Mouse (Mus musculus) kidney, adult 18-20 months (tissue): ENCODE measurements around the gene Echdc2.
"Not testable (repeated sequence)": the region's sequence is repeated elsewhere in the genome, so short reads cannot be mapped to it uniquely, and the experiment has no call there.

ENCODE experiments used
- DNase-seq: peaks from one replicate; pipeline ENCODE4 v3.0.0; 2021

Gene Echdc2

DNA sequence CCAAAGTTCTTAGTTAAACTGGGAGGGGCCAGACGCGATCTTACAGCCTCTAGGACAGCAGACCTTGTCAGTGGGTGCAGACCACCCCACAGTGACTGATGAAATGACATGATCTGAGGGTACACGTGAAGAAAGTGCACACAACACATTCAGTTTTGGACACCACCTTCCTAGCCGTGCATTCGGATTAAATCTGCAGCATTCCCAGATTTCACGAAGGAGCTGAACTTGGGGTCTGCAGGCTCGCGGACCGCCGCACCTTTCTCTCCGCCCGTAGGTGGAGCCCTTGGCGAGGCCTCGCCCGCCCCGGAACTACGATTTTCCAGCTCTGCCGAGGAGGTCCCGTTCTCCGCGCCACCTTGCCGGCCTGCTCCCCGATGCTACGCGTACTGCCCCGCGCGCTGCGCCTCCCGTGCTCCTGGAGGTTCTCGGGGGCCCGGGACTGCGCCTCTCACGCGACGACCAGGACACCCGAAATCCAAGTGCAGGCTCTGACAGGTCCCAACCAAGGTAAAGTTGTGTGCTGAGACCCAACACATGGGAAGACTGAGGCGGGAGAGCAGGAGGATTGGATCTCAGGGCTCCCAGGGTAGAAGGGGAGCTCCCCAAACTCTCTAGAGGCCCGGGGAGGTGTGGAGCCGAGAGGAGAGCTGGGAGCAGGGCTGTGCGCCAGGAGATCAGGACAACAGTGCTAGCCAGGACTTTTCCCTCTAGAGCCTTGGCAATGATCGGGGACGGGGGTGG is at the start of gene Echdc2:
Gene Echdc2 (plus strand): TSS at position 286 of the 744 bp plus-strand sequence.
- peak; percentile 63 for DNase-seq

GRCm38 (mm10) chr4:108116466-108116865 is 48.8 kb upstream of the Echdc2 start:
- DNase-seq, result no peak

DNA sequence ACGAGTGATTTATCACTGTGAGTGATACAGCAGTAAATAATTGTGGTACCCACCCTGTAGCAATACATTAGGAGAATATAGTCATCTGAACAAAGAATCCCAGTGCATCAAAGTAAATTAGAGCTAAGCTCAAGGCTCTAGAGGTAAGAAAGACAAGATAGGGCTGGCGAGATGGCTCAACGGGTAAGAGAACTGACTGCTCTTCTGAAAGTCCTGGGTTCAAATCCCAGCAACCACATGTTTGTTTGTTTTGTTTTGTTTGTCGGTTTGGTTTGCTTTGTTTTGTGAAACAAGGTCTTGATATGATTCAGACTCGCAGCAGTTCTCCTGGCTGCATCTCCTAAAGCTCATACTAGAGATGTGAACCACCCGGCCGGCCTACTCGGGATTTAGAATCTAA is 47.7 kb upstream of the Echdc2 start:
- DNase-seq, result no peak

DNA sequence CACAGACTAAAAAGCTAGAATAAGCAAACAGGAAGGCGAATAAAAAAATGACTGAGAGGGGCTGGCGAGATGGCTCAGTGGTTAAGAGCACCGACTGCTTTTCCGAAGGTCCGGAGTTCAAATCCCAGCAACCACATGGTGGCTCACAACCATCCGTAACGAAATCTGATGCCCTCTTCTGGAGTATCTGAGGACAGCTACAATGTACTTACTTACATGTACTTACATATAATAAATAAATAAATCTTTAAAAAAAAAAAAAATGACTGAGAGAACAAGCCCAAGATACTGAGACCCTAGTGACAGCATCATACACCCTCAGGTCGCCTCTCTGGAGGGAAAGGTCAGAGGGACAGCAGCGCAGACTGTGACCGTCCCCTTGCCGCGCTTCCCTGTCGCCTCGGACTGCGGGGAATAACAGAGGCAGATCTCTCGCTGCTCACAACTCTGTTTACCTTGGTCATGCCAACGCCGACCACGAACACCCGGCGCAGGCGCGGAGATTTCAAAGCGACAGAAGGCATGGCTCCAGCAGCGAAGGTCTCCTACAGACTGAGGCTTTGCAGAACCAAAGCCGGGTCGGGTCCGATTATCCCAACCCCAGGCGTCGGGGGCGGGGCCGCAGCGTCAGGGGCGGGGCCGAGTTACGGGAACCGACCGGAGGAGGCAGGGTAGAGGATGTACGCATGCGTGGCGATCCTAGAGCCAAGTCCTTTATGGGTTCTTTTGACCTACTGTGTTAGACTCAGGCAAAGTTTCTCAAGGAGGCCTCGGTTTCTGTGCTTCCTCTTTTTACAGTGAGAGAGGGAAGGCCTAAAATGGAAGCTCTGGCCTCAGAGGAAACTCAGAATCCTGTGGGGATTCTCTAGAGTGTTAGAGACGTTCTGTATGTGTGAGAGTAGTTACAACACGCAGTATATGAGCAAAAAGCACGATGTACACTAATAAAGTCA is 47.0 kb upstream of the Echdc2 start:
- peak; percentile 90 for DNase-seq

DNA sequence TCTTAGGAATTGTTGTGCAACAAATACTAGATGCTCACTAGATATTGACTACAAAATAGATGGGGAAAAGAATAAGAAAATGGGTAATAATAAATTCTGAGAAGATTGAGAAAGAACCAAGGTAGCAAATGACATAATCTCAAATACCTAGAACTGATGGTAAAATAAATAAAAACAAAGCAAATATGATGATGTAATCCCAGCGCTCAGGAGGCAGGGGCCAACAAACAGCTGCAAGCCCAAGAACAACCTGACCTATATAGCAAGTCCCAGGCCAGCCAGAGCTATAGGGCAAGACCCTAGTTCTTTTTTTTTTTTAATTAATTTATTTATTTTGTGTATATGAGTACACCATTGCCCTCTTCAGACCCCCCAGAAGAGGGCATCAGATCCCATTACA is 41.1 kb upstream of the Echdc2 start:
- no peak for DNase-seq

DNA sequence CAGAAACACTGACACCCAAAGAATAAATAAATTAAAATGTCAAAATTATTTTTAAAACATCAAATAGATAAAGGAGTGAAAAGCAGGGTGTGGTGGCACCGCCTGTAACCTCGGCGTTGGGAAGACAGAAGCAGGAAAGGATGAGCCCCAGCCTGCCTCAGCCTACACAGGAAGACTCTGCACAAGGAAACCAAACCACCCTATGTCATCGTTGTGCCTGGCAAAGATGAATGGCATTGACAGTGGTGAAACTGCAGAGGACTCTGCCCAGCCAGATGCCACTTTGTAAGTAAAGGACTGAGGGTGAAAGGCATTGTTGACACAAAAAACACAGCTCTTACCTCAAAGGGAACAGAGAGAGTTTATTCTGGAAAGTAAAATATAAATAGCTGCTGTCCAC is 39.0 kb upstream of the Echdc2 start:
- no peak for DNase-seq

DNA sequence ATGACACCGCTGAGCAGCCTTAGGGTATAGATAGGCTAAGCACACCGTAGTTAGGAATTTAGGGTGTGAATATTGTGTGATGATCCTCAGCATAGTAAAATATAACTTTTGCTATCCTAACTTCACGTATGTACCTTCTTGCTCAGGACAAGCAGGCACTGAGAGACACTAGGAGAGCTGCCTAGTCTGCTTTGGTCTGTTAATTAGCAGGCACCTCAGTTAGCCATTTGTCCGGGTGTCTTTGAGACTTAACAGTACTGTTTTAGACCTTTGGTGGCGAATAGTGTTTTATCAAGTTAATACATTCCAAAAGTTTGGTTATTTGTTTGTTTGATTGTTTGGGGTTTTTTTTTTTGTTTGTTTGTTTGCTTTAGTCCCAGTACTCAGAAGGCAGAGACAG is 37.7 kb upstream of the Echdc2 start:
- no peak for DNase-seq

- no peak for DNase-seq
Measured at GRCm38 (mm10) chr4:108128339-108128738, 36.9 kb upstream of the Echdc2 start.

- DNase-seq, result no peak
Measured at GRCm38 (mm10) chr4:108130452-108130851, 34.8 kb upstream of the Echdc2 start.

GRCm38 (mm10) chr4:108136938-108137337 is 28.3 kb upstream of the Echdc2 start:
- no peak for DNase-seq

- DNase-seq, result not testable (repeated sequence)
Measured at GRCm38 (mm10) chr4:108143178-108143577, 22.1 kb upstream of the Echdc2 start.

DNA sequence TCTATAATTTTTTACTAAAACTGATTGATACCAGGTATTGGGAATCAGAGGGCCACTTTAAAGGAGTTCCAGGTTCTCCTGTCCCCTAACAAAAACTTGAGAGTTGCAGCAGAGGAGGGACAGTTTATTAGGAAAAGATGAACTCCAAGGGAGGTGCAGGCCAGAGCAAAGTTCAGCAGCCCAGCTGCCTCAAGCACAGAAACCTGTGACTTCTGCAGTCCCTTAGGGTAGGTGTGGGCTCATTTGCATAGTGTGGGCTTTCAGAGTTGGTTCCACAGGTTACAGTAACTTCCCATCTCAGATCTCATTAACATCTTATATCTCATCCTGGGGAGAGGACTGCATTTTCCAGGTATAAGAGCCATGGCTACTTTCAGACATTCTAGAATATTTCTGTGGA is 21.5 kb upstream of the Echdc2 start:
- peak; percentile 50 for DNase-seq

DNA sequence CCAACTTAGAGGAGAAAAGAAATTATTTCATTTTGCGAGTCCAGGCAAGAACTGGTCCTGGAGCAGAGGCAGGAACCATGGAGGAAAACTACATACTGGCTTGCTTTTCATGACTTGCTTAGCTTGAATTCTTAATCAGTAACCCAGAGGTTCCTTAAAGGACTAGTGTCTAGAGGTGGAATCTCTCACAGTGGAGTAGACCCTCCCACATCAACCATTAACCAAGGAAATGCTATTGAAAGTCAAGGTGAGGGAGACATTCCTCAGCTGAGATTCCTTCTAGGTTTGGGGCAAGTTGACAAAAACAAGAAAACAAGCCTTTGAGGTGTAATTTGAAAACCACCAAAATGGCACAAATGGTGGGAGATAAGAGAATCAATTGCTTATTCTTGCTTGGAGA is 20.4 kb upstream of the Echdc2 start, which contains the start of gene Scp2:
Gene Scp2 (minus strand): TSS at position 119 of the 400 bp plus-strand sequence.
- no peak for DNase-seq

GRCm38 (mm10) chr4:108145554-108145953 is 19.7 kb upstream of the Echdc2 start:
- not testable (repeated sequence) for DNase-seq

GRCm38 (mm10) chr4:108155141-108155540 is 10.1 kb upstream of the Echdc2 start:
- peak; percentile 25 for DNase-seq

DNA sequence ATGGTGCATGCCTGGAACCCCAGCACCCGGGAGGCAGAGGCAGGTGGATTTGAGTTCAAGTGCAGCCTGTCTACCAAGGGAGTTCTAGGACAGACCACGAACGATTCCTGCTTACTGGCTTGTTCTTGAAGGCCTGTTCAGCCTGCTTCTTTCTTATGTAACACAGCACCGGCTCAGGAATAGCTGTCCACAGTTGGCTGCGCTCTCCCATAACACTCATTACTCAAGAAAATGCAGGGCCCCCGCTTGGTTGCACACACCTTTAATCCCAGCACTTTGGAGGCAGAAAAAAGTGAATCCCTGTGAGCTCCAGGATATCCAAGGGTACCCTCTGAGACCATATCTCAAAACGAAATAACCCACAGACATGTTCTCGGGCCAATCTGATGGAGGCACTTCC is 3.3 kb upstream of the Echdc2 start:
- DNase-seq, result no peak

GRCm38 (mm10) chr4:108163291-108163690 is 1.9 kb upstream of the Echdc2 start:
- no peak for DNase-seq

DNA sequence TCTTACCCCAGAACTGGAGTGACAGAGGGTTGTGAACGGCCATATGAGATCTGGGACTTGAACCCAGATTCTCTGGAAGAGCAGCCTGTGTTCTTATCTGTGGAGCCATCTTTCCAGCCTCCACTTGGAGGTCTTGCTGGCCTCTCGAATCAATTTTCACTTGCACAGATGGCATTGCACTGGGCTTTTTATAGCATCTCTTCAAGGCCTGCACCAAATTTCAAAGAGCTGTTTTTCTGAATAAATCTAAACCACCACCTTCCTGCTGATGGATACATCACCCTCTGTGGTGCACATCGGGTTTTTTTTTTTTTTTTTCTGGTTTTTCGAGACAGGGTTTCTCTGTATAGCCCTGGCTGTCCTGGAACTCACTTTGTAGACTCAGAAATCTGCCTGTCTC is 1.6 kb downstream of the Echdc2 start:
- no peak for DNase-seq

- DNase-seq, result no peak
Measured at GRCm38 (mm10) chr4:108168056-108168455, 2.8 kb downstream of the Echdc2 start.

GRCm38 (mm10) chr4:108182278-108182677 is 17.0 kb downstream of the Echdc2 start:
- DNase-seq, result no peak

GRCm38 (mm10) chr4:108192821-108193323 is 27.6 kb downstream of the Echdc2 start:
- DNase-seq, result no peak

DNA sequence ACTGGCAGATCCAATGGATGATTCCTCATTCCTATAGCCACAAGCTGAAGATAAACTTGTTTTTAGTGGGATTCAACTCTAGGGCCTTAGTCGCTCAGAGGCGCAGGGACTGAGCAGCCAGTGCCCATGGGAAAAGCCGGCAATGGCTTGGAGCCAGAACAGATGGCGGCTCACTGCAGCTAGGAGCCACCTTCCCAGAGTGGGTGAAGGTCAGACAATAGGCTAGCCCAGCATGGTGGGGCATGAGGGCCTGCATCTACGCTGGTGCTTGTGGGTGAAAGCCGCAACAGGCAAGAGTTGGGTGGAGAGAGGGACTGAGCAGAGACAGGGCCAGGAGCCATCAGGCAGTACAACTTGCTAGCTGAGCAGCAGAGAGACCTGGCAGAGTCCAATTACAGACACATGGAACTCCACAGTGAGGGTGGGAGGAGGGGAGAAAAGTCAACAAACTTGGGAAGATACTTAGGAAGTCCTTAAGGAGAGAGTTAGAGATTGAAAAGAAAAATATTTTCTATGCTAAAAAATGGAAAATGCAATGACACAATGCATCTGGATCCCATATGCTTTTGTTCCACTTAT is 31.1 kb downstream of the Echdc2 start:
- DNase-seq, result no peak

DNA sequence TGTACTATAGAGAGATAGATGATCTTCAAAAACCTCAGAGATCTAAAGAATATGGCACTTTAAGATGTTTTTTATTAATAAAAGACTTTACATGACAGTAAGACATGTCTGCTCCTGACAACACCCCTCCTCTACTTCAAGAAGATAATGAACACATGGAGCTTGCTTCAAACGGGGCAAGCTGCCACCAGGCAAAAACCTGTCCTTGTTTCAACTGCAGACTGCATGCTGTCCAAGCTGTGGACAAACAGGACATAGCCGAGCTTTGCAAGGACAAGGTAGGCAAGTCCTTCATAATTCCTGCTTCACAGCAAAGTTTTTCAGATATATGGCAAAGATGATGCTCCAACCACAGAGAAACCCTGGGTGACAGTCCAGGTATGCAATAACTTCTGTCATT is 34.0 kb downstream of the Echdc2 start:
- DNase-seq, result no peak
